Mouse (Mus musculus) MEL (cell line): Measurements from ENCODE around the gene Gcdh. TPM values are rescaled to one million over a fixed set of nuclear protein-coding genes. Genes with fewer than 3 reads are reported as not detected.

Source experiments
- DNase-seq: peaks from one replicate; pipeline ENCODE4 v3.0.0; 2011; ENCODE audit warnings: low read depth, low spot score
- H3K27ac ChIP-seq: 2 replicates; pipeline ENCODE4 v1.5.1; 2012; ENCODE audit warnings: low read depth, mild to moderate bottlenecking, control low read depth, low read length, moderate library complexity; ENCODE audit not compliant: control insufficient read depth
- H3K27me3 ChIP-seq, 2 experiments: fragments of 150-350 bp in 1 of 2; sonication (generic) in 1 of 2; 2 replicates each; pipeline ENCODE4 v1.6.1; 2012; ENCODE audit warnings: low read length in 2 of 2, mild to moderate bottlenecking in 2 of 2, improper control_type of control experiment in 1 of 2, moderate library complexity in 1 of 2; ENCODE audit not compliant: insufficient read depth in 2 of 2, control insufficient read depth in 1 of 2
- H3K36me3 ChIP-seq, 2 experiments: 2 replicates each; pipeline ENCODE4 v1.6.1; 2012 to 2014; ENCODE audit warnings: low read length in 2 of 2, improper control_type of control experiment in 1 of 2, inconsistent platforms in 1 of 2, mild to moderate bottlenecking in 1 of 2; ENCODE audit not compliant: insufficient read depth in 2 of 2, control insufficient read depth in 1 of 2
- H3K4me1 ChIP-seq, 2 experiments: fragments of 150-350 bp in 1 of 2; sonication (generic) in 1 of 2; 2 replicates each; pipeline ENCODE4 v1.6.1; 2012; ENCODE audit warnings: low read length in 2 of 2, improper control_type of control experiment in 1 of 2, mild to moderate bottlenecking in 1 of 2; ENCODE audit not compliant: insufficient read depth in 2 of 2, control insufficient read depth in 1 of 2
- H3K4me3 ChIP-seq, 2 experiments: fragments of 150-350 bp in 1 of 2; sonication (generic) in 1 of 2; 2 replicates each; pipeline ENCODE4 v1.5.1; 2012; ENCODE audit warnings: low read depth in 2 of 2, low read length in 2 of 2, mild to moderate bottlenecking in 2 of 2, moderate library complexity in 2 of 2, control low read depth in 1 of 2, improper control_type of control experiment in 1 of 2; ENCODE audit not compliant: control insufficient read depth in 1 of 2, insufficient read depth in 1 of 2
- H3K79me2 ChIP-seq: 2 replicates; pipeline ENCODE4 v1.6.1; 2012; ENCODE audit warnings: mild to moderate bottlenecking, low read length, moderate library complexity; ENCODE audit not compliant: control insufficient read depth, poor library complexity, insufficient read depth
- H3K9ac ChIP-seq: 2 replicates; pipeline ENCODE4 v1.6.1; 2012; ENCODE audit warnings: low read depth, mild to moderate bottlenecking, control low read depth, low read length, moderate library complexity; ENCODE audit not compliant: control insufficient read depth, poor library complexity, severe bottlenecking
- H3K9me3 ChIP-seq: fragments of 150-350 bp; sonication (generic); replicated peaks from 2 replicates; pipeline ENCODE4 v1.6.1; 2012; ENCODE audit warnings: mild to moderate bottlenecking, low read length, improper control_type of control experiment, moderate library complexity; ENCODE audit not compliant: insufficient read depth
- CHD1 ChIP-seq: IDR thresholded peaks from 2 replicates; pipeline ENCODE4 v1.6.1; 2012; ENCODE audit warnings: low read depth, mild to moderate bottlenecking, inconsistent platforms, low read length, improper control_type of control experiment
- CHD2 ChIP-seq: IDR thresholded peaks from 2 replicates; pipeline ENCODE4 v1.6.1; 2011; ENCODE audit warnings: low read length, improper control_type of control experiment
- ELF1 ChIP-seq: IDR thresholded peaks from 2 replicates; pipeline ENCODE4 v1.6.1; 2014; ENCODE audit warnings: low read depth, mild to moderate bottlenecking, inconsistent platforms, low read length, improper control_type of control experiment, moderate library complexity
- EP300 ChIP-seq, 2 experiments: IDR thresholded peaks; 2 replicates each; pipeline ENCODE4 v1.6.1; 2011; ENCODE audit warnings: improper control_type of control experiment in 2 of 2, low read length in 2 of 2, low read depth in 1 of 2, mild to moderate bottlenecking in 1 of 2
- ETS1 ChIP-seq: IDR thresholded peaks from 2 replicates; pipeline ENCODE4 v1.6.1; 2012; ENCODE audit warnings: low read depth, mild to moderate bottlenecking, inconsistent platforms, low read length, improper control_type of control experiment, moderate library complexity
- GATA1 ChIP-seq: IDR thresholded peaks from 2 replicates; pipeline ENCODE4 v1.6.1; 2011; ENCODE audit warnings: low read depth, low read length, improper control_type of control experiment
- KAT2A ChIP-seq: conservative IDR thresholded peaks from 2 replicates; pipeline ENCODE4 v1.6.1; 2012; ENCODE audit warnings: low read depth, low read length, improper control_type of control experiment, inconsistent platforms
- MAFK ChIP-seq: IDR thresholded peaks from 2 replicates; pipeline ENCODE4 v1.6.1; 2011; ENCODE audit warnings: low read depth, mild to moderate bottlenecking, low read length, improper control_type of control experiment, borderline replicate concordance
- MAX ChIP-seq: IDR thresholded peaks from 2 replicates; pipeline ENCODE4 v1.6.1; 2011; ENCODE audit warnings: low read length, improper control_type of control experiment
- NELFE ChIP-seq: IDR thresholded peaks from 2 replicates; pipeline ENCODE4 v1.6.1; 2011; ENCODE audit warnings: low read depth, low read length, improper control_type of control experiment
- SIN3A ChIP-seq: IDR thresholded peaks from 2 replicates; pipeline ENCODE4 v1.6.1; 2012; ENCODE audit warnings: low read length, improper control_type of control experiment, inconsistent platforms
- SMC3 ChIP-seq: IDR thresholded peaks from 2 replicates; pipeline ENCODE4 v1.6.1; 2011; ENCODE audit warnings: low read depth, low read length, improper control_type of control experiment
- USF1 ChIP-seq: IDR thresholded peaks from 2 replicates; pipeline ENCODE4 v1.6.1; 2014; ENCODE audit warnings: low read depth, mild to moderate bottlenecking, inconsistent platforms, low read length, improper control_type of control experiment, moderate library complexity
- USF2 ChIP-seq, 2 experiments: IDR thresholded peaks; 2 replicates each; pipeline ENCODE4 v1.6.1; 2011 to 2012; ENCODE audit warnings: improper control_type of control experiment in 2 of 2, low read length in 2 of 2, borderline replicate concordance in 1 of 2, inconsistent platforms in 1 of 2, low read depth in 1 of 2, mild to moderate bottlenecking in 1 of 2; ENCODE audit not compliant: insufficient read depth in 1 of 2
- ZC3H11A ChIP-seq: IDR thresholded peaks from 2 replicates; pipeline ENCODE4 v1.6.1; 2012; ENCODE audit warnings: low read depth, mild to moderate bottlenecking, inconsistent platforms, low read length, improper control_type of control experiment
- ZNF384 ChIP-seq: IDR thresholded peaks from 2 replicates; pipeline ENCODE4 v1.6.1; 2012; ENCODE audit warnings: low read depth, mild to moderate bottlenecking, inconsistent platforms, low read length, improper control_type of control experiment
- polyA plus RNA-seq, 2 experiments: library from polyadenylated mRNA; stranded (reverse) in 1 of 2; unstranded in 1 of 2; fragments of >175 nt in 1 of 2; fragments of >200 nt in 1 of 2; gene quantifications; 2 replicates each; pipeline versions ENCODE4 v1.2.1 to v1.2.4; 2012; ENCODE audit warnings: low replicate concordance in 2 of 2, low read depth in 1 of 2; ENCODE audit not compliant: insufficient read length in 2 of 2, insufficient read depth in 1 of 2, missing spikeins in 1 of 2
- total RNA-seq: library from RNA; depleted of rRNA; stranded (reverse); fragments of 300-350 nt; gene quantifications from 2 replicates; pipeline ENCODE4 v1.2.3, GENCODE M21; 2012

The Gcdh gene
- total and polyA plus RNA-seq, 3 experiments, result 10.7 to 17.3 TPM; not detected in 1

DNA sequence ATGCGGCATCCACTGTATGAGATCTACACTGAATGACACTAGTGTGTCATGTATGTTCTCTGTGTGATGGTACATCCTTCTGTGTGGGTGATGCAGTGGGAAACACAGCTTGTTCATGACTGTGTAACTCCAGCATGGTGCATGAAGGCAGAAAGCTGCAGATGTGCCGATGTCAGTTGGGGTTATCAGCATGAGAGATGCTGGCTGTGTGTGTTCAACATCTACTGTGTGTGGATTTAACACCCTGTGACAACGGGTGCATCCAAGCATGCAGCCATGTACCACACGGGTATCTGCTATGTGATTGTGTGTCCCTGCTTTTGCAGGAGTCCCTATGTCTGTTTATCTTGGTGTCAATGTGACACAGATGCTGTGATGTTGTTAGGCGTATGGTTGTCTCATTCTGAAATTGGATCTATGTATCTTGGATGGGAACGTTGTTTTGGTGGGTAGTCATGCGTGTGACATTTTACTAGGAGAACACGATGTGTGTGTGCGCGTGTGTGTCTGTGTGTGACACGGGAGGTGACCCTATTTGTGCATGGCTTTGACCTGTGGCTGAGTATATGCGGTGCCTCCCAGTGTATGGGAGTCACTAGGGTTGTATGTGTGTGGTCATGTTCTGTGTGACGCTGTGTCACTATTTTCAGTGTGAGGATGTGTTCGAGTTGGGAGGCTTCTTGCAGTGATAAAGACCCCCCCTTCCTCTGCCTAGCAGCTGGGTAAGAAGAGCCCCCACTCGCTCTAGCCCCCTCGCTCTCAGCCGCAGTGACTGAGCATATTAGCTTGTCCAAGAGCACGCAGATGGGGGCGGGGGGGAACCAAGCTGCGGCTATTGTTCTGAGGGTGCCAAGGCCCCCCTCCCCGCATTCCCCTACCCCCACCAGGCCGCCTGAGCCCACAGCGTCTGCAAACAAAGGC, 42.6 kb upstream of the Gcdh start:
- no peak for DNase-seq
- H3K9me3 ChIP-seq, result no peaks in the 10 kb centered on the region
- H3K27me3 ChIP-seq, result no peaks in the 10 kb centered on the region
- no peaks in the 10 kb centered on the region for H3K79me2 ChIP-seq
- TF ChIP-seq USF2 (IDR thresholded peaks at IDR 0.05; ENCODE audit: borderline replicate concordance in 1 of 2, insufficient read depth in 1 of 2, low read depth in 1 of 2, low read length in 2 of 2) (no peak), ZC3H11A (no peak), ETS1 (no peak), ZNF384 (no peak), CHD1 (no peak), SIN3A (no peak), NELFE (no peak), USF1 (no peak), SMC3 (no peak)
- TF ChIP-seq, all 39 proteins: peak for 0
- Histone ChIP-seq H3K36me3 (peaks cover 0 to 13% of the 10 kb centered on the region in 2 experiments; a peak in 2 of 4 replicates), H3K4me1 (peaks cover 0 to 26% of the 10 kb centered on the region in 2 experiments; a peak in 3 of 4 replicates), H3K9ac (no peak overlapping the region), H3K4me3 (peak overlapping the region in 1 of 2 experiments; percentile 56; a peak in 1 of 4 replicates), H3K27ac (no peak overlapping the region)

GRCm38 (mm10) chr8:84935489-84935888, 41.8 kb upstream of the Gcdh start:
- H3K27ac ChIP-seq, result no peak overlapping the region
- H3K36me3 ChIP-seq, result peaks cover 0 to 13% of the 10 kb centered on the region in 2 experiments; a peak in 2 of 4 replicates
- TF ChIP-seq EP300 (IDR thresholded peaks at IDR 0.05; ENCODE audit: low read depth in 1 of 2, low read length in 2 of 2), result no peak
- TF ChIP-seq ZNF384, result no peak
- no peak for TF ChIP-seq GATA1
- no peak for TF ChIP-seq NELFE
- TF ChIP-seq USF1, result no peak
- TF ChIP-seq MAX, result no peak
- TF ChIP-seq KAT2A, result no peak
- TF ChIP-seq ELF1, result no peak
- TF ChIP-seq ETS1, result no peak
- TF ChIP-seq MAFK, result no peak
- no peak for TF ChIP-seq CHD2
- H3K4me3 ChIP-seq, result no peak overlapping the region
- no peaks in the 10 kb centered on the region for H3K27me3 ChIP-seq
- peaks cover 0 to 26% of the 10 kb centered on the region in 2 experiments; a peak in 3 of 4 replicates for H3K4me1 ChIP-seq
- H3K9me3 ChIP-seq, result no peaks in the 10 kb centered on the region
- H3K9ac ChIP-seq, result no peak overlapping the region
- no peak for DNase-seq
- H3K79me2 ChIP-seq, result no peaks in the 10 kb centered on the region
